Mouse (Mus musculus) liver, adult 2 months (tissue): ENCODE data around the gene Adcy6.

Experiments used
- CTCF ChIP-seq: fragments of 200-500 bp; IDR thresholded peaks from 2 replicates; pipeline ENCODE4 v1.5.1; 2011; ENCODE audit warnings: low read depth, low read length, control low read depth
- POLR2A ChIP-seq: fragments of 200-500 bp; IDR thresholded peaks from 2 replicates; pipeline ENCODE4 v1.6.1; 2011; ENCODE audit warnings: low read length, control low read depth; ENCODE audit not compliant: insufficient read depth; ENCODE audit errors: extremely low read depth

DNA sequence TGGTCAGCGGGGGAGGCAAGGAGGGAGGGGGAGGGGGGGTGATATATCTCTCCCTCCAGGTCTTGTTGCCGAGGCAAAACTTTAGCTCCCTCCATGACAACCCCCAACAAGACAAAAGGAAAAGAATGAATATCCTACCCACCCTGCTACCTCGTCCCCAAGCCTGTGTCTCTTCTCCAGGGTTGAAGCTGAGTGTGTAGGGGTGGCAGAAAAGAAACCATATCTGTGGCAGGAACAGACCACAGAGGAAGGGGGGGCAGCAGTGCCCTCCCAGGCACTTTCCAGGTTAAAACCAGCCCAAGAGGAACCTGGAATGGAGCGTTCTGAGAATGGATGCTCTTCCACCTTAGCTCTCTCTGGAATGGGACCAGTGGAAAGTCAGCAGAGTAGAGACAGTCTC is 20.7 kb upstream of the Adcy6 start, which contains the start of gene Cacnb3:
- TF ChIP-seq CTCF: no peak
- TF ChIP-seq POLR2A: no peak
